Mouse (Mus musculus): ENCODE measurements around the gene Cped1. TPM values are rescaled to one million over a fixed set of nuclear protein-coding genes. Genes with fewer than 3 reads are reported as not detected.

Gene Cped1
- total RNA-seq (2015) (0.22 and 1.3 TPM in 2 replicates), total RNA-seq (2017) (0.99 and 1.3 TPM in 2 replicates)

- peak; percentile 80 for ATAC-seq (ENCODE audit: poor library complexity, severe bottlenecking)
These were observed at the start of gene Cped1 for GRCm38 (mm10) chr6:21985732-21986540. Gene Cped1 (plus strand): TSS chr6:21985916.

GRCm38 (mm10) chr6:21937981-21938635 lies 47.6 kb upstream of the Cped1 start:
- no peak for ATAC-seq (ENCODE audit: poor library complexity, severe bottlenecking)

GRCm38 (mm10) chr6:21949226-21949731 lies 36.4 kb upstream of the Cped1 start, which contains the start of gene Ing3:
Gene Ing3 (plus strand): TSS chr6:21949571.
- peak; percentile 86 for ATAC-seq (ENCODE audit: poor library complexity, severe bottlenecking)

GRCm38 (mm10) chr6:21949771-21950448 lies 35.8 kb upstream of the Cped1 start:
- peak; percentile 85 for ATAC-seq (ENCODE audit: poor library complexity, severe bottlenecking)

GRCm38 (mm10) chr6:21950676-21951075 lies 35.0 kb upstream of the Cped1 start:
- ATAC-seq (ENCODE audit: poor library complexity, severe bottlenecking): no peak

- ATAC-seq (ENCODE audit: poor library complexity, severe bottlenecking): peak; percentile 58
These were observed 30.2 kb upstream of the Cped1 start for GRCm38 (mm10) chr6:21955468-21955867.

GRCm38 (mm10) chr6:21958922-21959321 lies 26.8 kb upstream of the Cped1 start:
- peak; percentile 78 for ATAC-seq (ENCODE audit: poor library complexity, severe bottlenecking)

GRCm38 (mm10) chr6:21959909-21960308 lies 25.8 kb upstream of the Cped1 start:
- no peak for ATAC-seq (ENCODE audit: poor library complexity, severe bottlenecking)

GRCm38 (mm10) chr6:21977532-21977931 lies 8.2 kb upstream of the Cped1 start:
- no peak for ATAC-seq (ENCODE audit: poor library complexity, severe bottlenecking)

- ATAC-seq (ENCODE audit: poor library complexity, severe bottlenecking): no peak
These were observed 4.6 kb upstream of the Cped1 start for GRCm38 (mm10) chr6:21981114-21981513.

GRCm38 (mm10) chr6:21984990-21985731 lies 555 bp upstream of the Cped1 start:
- ATAC-seq (ENCODE audit: poor library complexity, severe bottlenecking): peak; percentile 84

- no peak for ATAC-seq (ENCODE audit: poor library complexity, severe bottlenecking)
These were observed 1.1 kb downstream of the Cped1 start for GRCm38 (mm10) chr6:21986660-21987331.

GRCm38 (mm10) chr6:21987554-21987953 lies 1.8 kb downstream of the Cped1 start:
- ATAC-seq (ENCODE audit: poor library complexity, severe bottlenecking): no peak

GRCm38 (mm10) chr6:21988296-21988695 lies 2.6 kb downstream of the Cped1 start:
- ATAC-seq (ENCODE audit: poor library complexity, severe bottlenecking): no peak

GRCm38 (mm10) chr6:21989081-21989480 lies 3.4 kb downstream of the Cped1 start:
- no peak for ATAC-seq (ENCODE audit: poor library complexity, severe bottlenecking)

GRCm38 (mm10) chr6:21990181-21991135 lies 4.7 kb downstream of the Cped1 start:
- no peak for ATAC-seq (ENCODE audit: poor library complexity, severe bottlenecking)

- no peak for ATAC-seq (ENCODE audit: poor library complexity, severe bottlenecking)
These were observed 5.4 kb downstream of the Cped1 start for GRCm38 (mm10) chr6:21991151-21991550.

GRCm38 (mm10) chr6:21993070-21993469 lies 7.4 kb downstream of the Cped1 start:
- ATAC-seq (ENCODE audit: poor library complexity, severe bottlenecking): no peak

GRCm38 (mm10) chr6:21998131-21998530 lies 12.4 kb downstream of the Cped1 start:
- peak; percentile 39 for ATAC-seq (ENCODE audit: poor library complexity, severe bottlenecking)

Measured in megakaryocyte, adult 5-6 weeks (primary cell).